7 mouse cellular contexts compared by ENCODE assay signal in the genomic region with DNA sequence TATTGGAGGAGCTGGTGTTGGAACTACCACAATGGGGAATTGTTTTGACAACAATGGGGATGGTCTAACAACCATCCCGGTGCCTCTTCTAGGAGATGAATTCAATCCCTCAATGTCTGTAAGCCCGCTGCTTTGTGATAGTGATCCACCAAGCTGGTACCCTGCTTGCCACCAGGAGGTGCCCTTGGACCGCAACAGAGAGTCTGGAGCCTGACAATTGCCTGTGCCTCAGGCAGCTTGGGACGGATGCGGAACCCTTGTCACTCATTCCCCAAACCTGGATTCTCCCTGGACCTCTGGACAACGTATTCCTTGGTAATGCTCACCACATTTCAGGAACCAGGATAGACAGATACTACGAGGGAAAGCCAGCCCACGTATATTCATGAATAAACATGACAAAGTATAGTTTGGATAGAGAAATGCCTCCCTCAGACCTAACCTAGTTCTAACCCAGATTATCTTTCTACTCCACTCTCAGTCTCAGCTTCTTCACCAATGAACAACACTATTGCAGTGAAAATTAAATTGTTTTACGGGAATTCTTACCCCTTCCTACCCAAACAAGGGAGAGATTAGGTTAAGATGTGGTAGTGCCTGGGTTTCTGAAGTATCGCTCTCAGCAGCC. TPM values are rescaled to one million over a fixed set of nuclear protein-coding genes. Genes with fewer than 3 reads are reported as not detected.
DNase-seq lines count a peak whose midpoint lies in the region; ATAC-seq and TF ChIP-seq lines count a peak whose summit lies in the region.

No protein-coding gene starts in this region.

- WGBS in intestine, postnatal 0 days: 0% methylated on average over 10 of the region's 10 CpGs
- 0% methylated on average over 10 of the region's 10 CpGs for WGBS in midbrain, embryonic 12.5 days
- WGBS in small intestine, adult 2 months: 1% methylated on average over 10 of the region's 10 CpGs

- H3K9me3 ChIP-seq in intestine, postnatal 0 days (ENCODE audit: control insufficient read depth): no peaks in the 10 kb centered on the region
- H3K9me3 ChIP-seq in midbrain, embryonic 12.5 days: no peaks in the 10 kb centered on the region

- no peak for TF ChIP-seq POLR2A in small intestine, adult 2 months (IDR thresholded peaks at IDR 0.05; ENCODE audit: low read depth, low read length)

- peak overlapping the region; percentile 72 for H3K4me3 ChIP-seq in intestine, postnatal 0 days (ENCODE audit: low read depth, low read length)
- peak overlapping the region; percentile 69 for H3K4me3 ChIP-seq in midbrain, embryonic 12.5 days
- H3K4me3 ChIP-seq in small intestine, adult 2 months (ENCODE audit: low read depth, low read length): peak overlapping the region; percentile 82

- H3K4me1 ChIP-seq in intestine, postnatal 0 days (replicated peaks; ENCODE audit: control insufficient read depth, insufficient read depth, low read length): no peaks in the 10 kb centered on the region; the same call in 1 of the 2 replicates
- peaks cover 24% of the 10 kb centered on the region for H3K4me1 ChIP-seq in midbrain, embryonic 12.5 days
- H3K4me1 ChIP-seq in small intestine, adult 2 months (ENCODE audit: control insufficient read depth, insufficient read depth, insufficient read length, low read length): no peaks in the 10 kb centered on the region; the same call in 1 of the 2 replicates

- peak overlapping the region; percentile 72 for H3K27ac ChIP-seq in intestine, postnatal 0 days (ENCODE audit: low read depth, low read length)
- H3K27ac ChIP-seq in midbrain, embryonic 12.5 days (replicated peaks): peak overlapping the region; percentile 97
- peak overlapping the region; percentile 68 for H3K27ac ChIP-seq in small intestine, adult 2 months (ENCODE audit: insufficient read depth, low read depth, low read length)

- intact Hi-C loops in left cerebral cortex, postnatal 4 days (cut with DNase I): loop anchor here (5.0 kb wide), 1 partner anchor 152 kb away; a partner anchor contains a TSS

- H3K36me3 ChIP-seq in intestine, postnatal 0 days (ENCODE audit: control insufficient read depth, insufficient read depth): no peaks in the 10 kb centered on the region
- H3K36me3 ChIP-seq in midbrain, embryonic 12.5 days: peaks cover 37% of the 10 kb centered on the region
- H3K36me3 ChIP-seq in small intestine, adult 2 months (ENCODE audit: control insufficient read depth, insufficient read depth, low read length): peaks cover 5% of the 10 kb centered on the region; the same call in 1 of the 2 replicates

- TF ChIP-seq CTCF in intestine, postnatal 0 days (IDR thresholded peaks at IDR 0.05; ENCODE audit: low read depth): peak; percentile 98
- TF ChIP-seq CTCF in small intestine, adult 2 months (IDR thresholded peaks at IDR 0.05; ENCODE audit: extremely low read depth, insufficient read length, insufficient replicate concordance, low read depth, low read length): peak; percentile 92

- H3K4me2 ChIP-seq in intestine, postnatal 0 days (replicated peaks; ENCODE audit: low read depth): peak overlapping the region; percentile 75
- peak overlapping the region; percentile 75 for H3K4me2 ChIP-seq in midbrain, embryonic 12.5 days (replicated peaks)

- no peaks in the 10 kb centered on the region for H3K27me3 ChIP-seq in intestine, postnatal 0 days (replicated peaks; ENCODE audit: control insufficient read depth, insufficient read depth, low read length)
- no peaks in the 10 kb centered on the region for H3K27me3 ChIP-seq in midbrain, embryonic 12.5 days
- H3K27me3 ChIP-seq in small intestine, adult 2 months (ENCODE audit: control insufficient read depth, insufficient read depth, low read length): no peaks in the 10 kb centered on the region

- DNase-seq in adrenal gland, adult 2 months: peak; percentile 93
- peak; percentile 73 for DNase-seq in embryo, embryonic 11.5 days (ENCODE audit: low read depth, low spot score)
- peak; percentile 70 to 87 for DNase-seq in gastrocnemius, postnatal 4 days (ENCODE audit: low spot score in 2 of 2)
- DNase-seq in left cerebral cortex, postnatal 4 days: peak; percentile 93

- H3K9ac ChIP-seq in intestine, postnatal 0 days (ENCODE audit: low read depth, low read length): peak overlapping the region; percentile 62; the same call in 1 of the 2 replicates
- H3K9ac ChIP-seq in midbrain, embryonic 12.5 days (replicated peaks): peak overlapping the region; percentile 43

- peak; percentile 66 for ATAC-seq in intestine, postnatal 0 days
- peak; percentile 68 for ATAC-seq in midbrain, embryonic 12.5 days (ENCODE audit: low FRiP score, low read depth)

RNA-seq across cellular contexts. Expression of a gene that starts 0.6 kb away (rescaled TPM):
- total RNA-seq in adrenal gland, adult 2 months (2021): 10 to 100 TPM; 12.4 to 17.9 TPM
- 5.8 and 7.4 TPM in 2 replicates for polyA plus RNA-seq in adrenal gland, adult 2 months (2012; rRNA removed)
- 1 to 10 TPM; 7.4 TPM for total RNA-seq in gastrocnemius, postnatal 4 days (2021)
- polyA plus RNA-seq in intestine, postnatal 0 days (2015; fragmentation: Nextera tagmentation; extraction: Ambion mirVana): 17.0 and 18.3 TPM in 2 replicates
- total RNA-seq in left cerebral cortex, postnatal 4 days (2021): 10 to 100 TPM; 32.5 to 35.2 TPM
- 162 and 168 TPM in 2 replicates for polyA plus RNA-seq in midbrain, embryonic 12.5 days (2016; fragmentation: Nextera tagmentation; extraction: Ambion mirVana)
- 2.3 and 4.4 TPM in 2 replicates for polyA plus RNA-seq in small intestine, adult 2 months (2012; rRNA removed)

RNA-seq across cellular contexts. Expression of a gene that starts 38.0 kb away (rescaled TPM):
- total RNA-seq in adrenal gland, adult 2 months (2021): 10 to 100 TPM; 50.2 to 72.7 TPM
- polyA plus RNA-seq in adrenal gland, adult 2 months (2012; rRNA removed): 11.8 and 14.7 TPM in 2 replicates
- 10 to 100 TPM; 53.3 to 68.4 TPM for total RNA-seq in gastrocnemius, postnatal 4 days (2021)
- polyA plus RNA-seq in intestine, postnatal 0 days (2015; fragmentation: Nextera tagmentation; extraction: Ambion mirVana): 20.3 and 21.6 TPM in 2 replicates
- 10 to 100 TPM; 76.1 to 80.4 TPM for total RNA-seq in left cerebral cortex, postnatal 4 days (2021)
- 86.0 and 94.7 TPM in 2 replicates for polyA plus RNA-seq in midbrain, embryonic 12.5 days (2016; fragmentation: Nextera tagmentation; extraction: Ambion mirVana)
- polyA plus RNA-seq in small intestine, adult 2 months (2012; rRNA removed): 27.1 and 33.5 TPM in 2 replicates

RNA-seq across cellular contexts. Expression of a gene that starts 44.7 kb away (rescaled TPM):
- total RNA-seq in adrenal gland, adult 2 months (2021): under 1 TPM; 0.58 to 0.83 TPM
- 0.30 and 0.42 TPM in 2 replicates for polyA plus RNA-seq in adrenal gland, adult 2 months (2012; rRNA removed)
- under 1 TPM; 0.18 to 0.39 TPM for total RNA-seq in gastrocnemius, postnatal 4 days (2021)
- 0.27 and 0.31 TPM in 2 replicates for polyA plus RNA-seq in intestine, postnatal 0 days (2015; fragmentation: Nextera tagmentation; extraction: Ambion mirVana)
- 100 to 1,000 TPM; 319 to 320 TPM for total RNA-seq in left cerebral cortex, postnatal 4 days (2021)
- polyA plus RNA-seq in midbrain, embryonic 12.5 days (2016; fragmentation: Nextera tagmentation; extraction: Ambion mirVana): 32.1 and 32.9 TPM in 2 replicates
- polyA plus RNA-seq in small intestine, adult 2 months (2012; rRNA removed): 0.19 and 0.61 TPM in 2 replicates

RNA-seq across cellular contexts. Expression of a gene that starts 55.7 kb away (rescaled TPM):
- 10 to 100 TPM; 15.3 to 25.3 TPM for total RNA-seq in adrenal gland, adult 2 months (2021)
- 24.1 and 31.9 TPM in 2 replicates for polyA plus RNA-seq in adrenal gland, adult 2 months (2012; rRNA removed)
- 10 to 100 TPM; 15.4 to 22.9 TPM for total RNA-seq in gastrocnemius, postnatal 4 days (2021)
- 18.4 and 19.5 TPM in 2 replicates for polyA plus RNA-seq in intestine, postnatal 0 days (2015; fragmentation: Nextera tagmentation; extraction: Ambion mirVana)
- 10 to 100 TPM; 18.2 to 37.9 TPM for total RNA-seq in left cerebral cortex, postnatal 4 days (2021)
- 47.3 and 50.1 TPM in 2 replicates for polyA plus RNA-seq in midbrain, embryonic 12.5 days (2016; fragmentation: Nextera tagmentation; extraction: Ambion mirVana)
- 10.0 and 19.1 TPM in 2 replicates for polyA plus RNA-seq in small intestine, adult 2 months (2012; rRNA removed)

RNA-seq across cellular contexts. Expression of a gene that starts 55.8 kb away (rescaled TPM):
- 10 to 100 TPM; 37.9 to 45.9 TPM for total RNA-seq in adrenal gland, adult 2 months (2021)
- polyA plus RNA-seq in adrenal gland, adult 2 months (2012; rRNA removed): 83.4 and 97.2 TPM in 2 replicates
- total RNA-seq in gastrocnemius, postnatal 4 days (2021): 10 to 100 TPM; 33.6 to 46.1 TPM
- 21.1 and 21.8 TPM in 2 replicates for polyA plus RNA-seq in intestine, postnatal 0 days (2015; fragmentation: Nextera tagmentation; extraction: Ambion mirVana)
- total RNA-seq in left cerebral cortex, postnatal 4 days (2021): 10 to 100 TPM; 65.9 to 73.9 TPM
- polyA plus RNA-seq in midbrain, embryonic 12.5 days (2016; fragmentation: Nextera tagmentation; extraction: Ambion mirVana): 108 and 111 TPM in 2 replicates
- polyA plus RNA-seq in small intestine, adult 2 months (2012; rRNA removed): 38.2 and 65.3 TPM in 2 replicates

Comparison
In these comparisons a context has a peak if more than half of its experiments do, and no peak if none do; other contexts are left out.
1. Peak in every context shown above with its lines: DNase-seq, ATAC-seq, H3K4me3 ChIP-seq and H3K27ac ChIP-seq.
2. RNA of a gene that starts 44.7 kb away (polyA plus RNA-seq): 32.1 to 32.9 TPM in midbrain, embryonic 12.5 days; 0.30 to 0.42 TPM in adrenal gland, adult 2 months, 0.27 to 0.31 TPM in intestine, postnatal 0 days and 0.19 to 0.61 TPM in small intestine, adult 2 months; every median in the first group is over 10 times any median in the second.